Mouse (Mus musculus): Measurements from ENCODE around the gene Gm4778.
A peak's percentile ranks its signal among the peaks of the same experiment; 100 is the strongest.
"Not testable (repeated sequence)": the region's sequence is repeated elsewhere in the genome, so short reads cannot be mapped to it uniquely, and the experiment has no call there.

The Gm4778 gene

DNA sequence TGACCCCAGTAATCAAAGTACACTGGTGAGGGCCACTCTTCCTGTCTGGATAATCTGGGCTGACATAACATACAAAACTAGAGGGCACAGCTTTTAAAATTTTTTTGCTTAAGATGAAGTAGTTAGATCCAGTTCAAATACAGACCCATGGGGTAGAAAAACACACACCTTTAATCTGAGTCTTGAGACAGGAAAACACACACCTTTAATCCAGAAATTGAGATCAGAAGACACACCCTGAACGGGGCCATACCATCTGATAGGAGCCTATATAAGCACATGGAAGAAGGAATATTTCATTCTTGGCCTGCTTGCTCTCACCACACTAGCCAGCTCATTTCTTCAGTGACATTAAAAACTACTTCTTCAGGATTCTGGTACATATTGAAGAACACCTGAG lies at the start of gene Gm4778:
TSS of gene Gm4778 (plus strand) at position 301 of the 400 bp plus-strand sequence.
- DNase-seq, result not testable (repeated sequence)

DNA sequence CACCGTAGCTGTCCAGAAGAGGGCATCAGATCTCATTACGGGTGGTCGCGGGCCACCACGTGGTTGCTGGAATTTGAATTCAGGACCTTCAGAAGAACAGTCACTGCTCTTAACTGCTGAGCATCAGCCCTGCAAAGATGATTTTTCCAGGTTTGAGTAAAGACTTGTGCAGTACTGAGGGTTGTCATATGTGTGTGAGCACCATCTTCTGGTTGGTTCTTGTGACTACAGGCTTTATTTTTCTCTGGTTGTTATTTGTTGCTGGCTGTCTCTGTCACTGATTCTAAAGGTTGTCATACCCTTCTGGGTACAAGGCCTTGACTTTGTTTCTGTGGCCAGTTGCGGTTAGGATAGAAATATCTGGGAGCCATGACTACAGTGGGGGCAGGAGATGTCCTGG lies 3.2 kb upstream of the Gm4778 start:
- peak; percentile 38 for DNase-seq

DNA sequence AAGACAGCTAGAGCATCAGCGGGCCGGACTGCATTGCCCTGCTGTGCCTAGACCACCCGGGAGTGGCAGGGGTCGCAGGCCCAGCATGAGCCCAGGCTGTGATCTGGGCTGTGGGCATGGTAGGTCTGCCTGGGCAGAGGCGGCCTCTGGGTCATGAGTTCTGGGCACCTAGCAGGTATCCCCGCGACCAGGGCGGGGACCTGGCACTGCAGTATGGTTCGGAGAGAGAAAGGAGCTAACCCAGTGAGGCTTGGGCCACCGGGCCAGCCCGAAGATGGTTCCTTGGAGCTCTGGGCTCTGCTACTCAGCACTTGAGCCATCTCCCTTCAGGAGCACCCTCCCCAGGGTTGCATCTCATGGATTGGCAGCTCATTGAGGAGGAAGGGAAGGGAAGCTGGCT lies 12.2 kb downstream of the Gm4778 start:
- DNase-seq, result no peak

DNA sequence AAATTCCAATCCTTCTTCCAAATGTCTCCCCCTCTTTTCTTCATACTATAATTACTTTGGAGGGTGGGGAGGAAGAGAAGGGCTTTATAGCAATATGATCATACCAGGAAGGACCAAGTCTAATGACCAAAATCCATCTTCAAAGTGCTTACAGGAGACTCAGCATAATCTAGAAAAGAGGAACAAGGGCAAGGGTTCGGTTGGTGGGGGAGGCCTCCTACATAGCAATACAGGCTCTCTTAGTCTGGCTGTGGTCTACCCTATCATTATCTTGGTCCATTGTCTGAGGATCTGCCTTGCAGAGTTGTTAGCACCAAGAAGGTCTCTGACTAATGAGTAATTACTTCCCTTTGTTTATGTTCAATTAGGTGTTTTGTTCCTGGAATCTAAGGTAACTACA lies 41.6 kb downstream of the Gm4778 start:
- no peak for DNase-seq

DNA sequence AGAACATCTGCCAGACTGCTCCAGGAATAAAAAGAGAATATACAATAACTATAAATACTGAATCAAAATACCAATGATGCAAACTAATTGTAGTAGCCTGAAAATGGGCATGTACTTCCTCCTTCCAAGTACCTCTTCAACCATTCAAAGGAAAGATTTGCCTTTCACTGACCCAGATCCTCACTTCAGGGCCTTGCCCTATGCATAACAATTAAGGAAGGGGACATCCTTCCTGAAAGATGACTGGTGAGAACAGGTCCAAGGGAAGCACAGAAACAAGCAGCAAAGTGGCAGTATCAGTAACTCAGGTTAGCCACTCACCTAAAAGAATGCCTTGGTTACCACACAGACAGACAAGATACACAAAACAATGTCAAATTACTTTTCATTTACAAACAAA lies 43.1 kb downstream of the Gm4778 start:
- DNase-seq, result no peak

DNA sequence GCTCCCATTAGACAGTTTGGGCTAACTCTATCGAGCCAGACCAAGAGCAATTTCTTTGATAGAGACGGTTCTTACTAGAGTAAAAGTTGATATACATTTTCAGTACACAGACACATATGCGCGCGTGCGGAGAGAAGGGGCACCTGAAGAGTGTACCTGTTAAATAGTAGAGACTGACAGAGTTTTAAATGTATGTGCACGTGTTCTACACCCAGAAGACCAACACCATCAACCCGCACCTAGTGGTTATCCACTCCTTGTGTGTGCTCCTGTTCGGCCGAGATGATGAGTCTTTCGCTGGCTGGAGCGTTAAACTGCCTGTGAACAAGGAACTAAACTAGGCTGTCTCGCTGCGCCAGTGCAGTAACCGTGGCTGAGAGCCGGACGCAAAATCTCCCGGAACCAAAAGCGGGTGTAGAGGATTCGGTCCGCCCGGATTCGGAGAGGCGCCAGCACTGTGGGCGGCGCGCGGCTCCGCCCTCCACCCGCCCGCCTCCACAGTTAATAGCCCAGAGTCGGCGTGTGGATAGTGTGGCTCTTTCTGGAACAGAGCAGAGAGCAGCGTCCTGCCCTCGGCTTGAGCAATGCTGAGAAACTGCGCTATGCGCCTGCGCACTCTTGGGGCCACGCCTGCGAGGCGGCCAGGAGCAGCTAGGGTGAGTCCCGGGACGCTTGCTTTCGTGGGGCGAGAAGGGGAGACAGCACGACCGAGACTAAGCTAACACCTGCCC lies 46.0 kb downstream of the Gm4778 start, which contains the start of gene Them4:
TSS of gene Them4 (plus strand) at position 457 of the 731 bp plus-strand sequence.
- DNase-seq, result peak; percentile 96

DNA sequence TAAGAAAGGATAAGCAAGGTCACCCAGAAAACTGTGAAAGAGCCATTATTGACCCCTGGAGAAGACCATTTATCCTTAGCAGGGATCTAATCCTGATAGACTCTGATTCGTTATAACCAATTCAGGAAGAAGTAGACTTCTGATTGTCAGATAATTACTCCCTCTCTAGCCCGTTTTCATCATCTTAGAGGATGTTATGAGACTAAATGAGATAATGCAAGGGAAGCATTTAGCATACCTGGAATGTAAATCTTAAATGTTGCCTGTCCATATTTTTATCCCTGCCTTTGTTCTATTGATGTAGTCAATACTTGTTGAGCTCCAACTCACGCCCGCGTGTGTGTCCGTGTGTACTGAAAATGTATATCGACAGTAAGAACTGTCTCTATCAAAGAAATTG lies 46.7 kb downstream of the Gm4778 start:
- DNase-seq, result no peak

DNA sequence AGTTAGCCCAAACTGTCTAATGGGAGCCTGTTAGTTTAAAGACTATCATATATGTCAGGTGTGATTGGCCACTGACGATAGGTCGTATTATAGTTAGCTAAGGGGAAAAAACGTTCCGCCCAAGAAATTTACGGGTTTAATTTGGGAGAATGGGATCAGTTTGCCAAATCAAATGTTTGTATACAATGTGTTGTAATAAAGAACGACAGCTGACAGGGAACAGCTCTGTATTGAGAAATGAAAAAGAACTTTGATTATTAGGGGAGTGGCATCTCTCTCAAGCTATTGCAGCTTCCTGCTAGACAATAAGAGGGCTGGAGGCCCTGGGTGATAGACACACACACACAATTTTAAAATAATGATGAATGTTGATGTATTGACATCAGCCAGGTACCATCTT lies 47.1 kb downstream of the Gm4778 start:
- no peak for DNase-seq

DNA sequence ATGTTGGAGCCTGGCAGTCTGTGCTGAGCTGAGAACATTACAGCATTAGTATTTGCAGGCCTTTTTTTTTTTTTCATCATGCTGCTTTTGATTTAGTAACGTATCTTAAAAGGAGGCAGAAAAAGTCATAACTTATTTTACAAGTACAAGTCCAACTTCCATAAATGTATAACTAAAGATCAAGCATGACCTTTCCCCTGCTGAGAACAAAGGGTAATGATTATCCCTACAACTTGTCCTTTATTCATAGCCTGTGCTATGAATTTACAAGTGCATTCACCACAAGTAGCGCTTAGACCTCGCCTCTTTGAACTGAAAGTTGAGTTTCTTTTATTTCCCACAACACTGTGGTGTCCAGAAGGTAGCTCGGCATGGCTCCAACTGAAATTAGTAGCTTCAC lies 47.5 kb downstream of the Gm4778 start:
- DNase-seq, result no peak

Measured in embryo, embryonic 11 days (tissue).